Mouse (Mus musculus) kidney, adult 2 months (tissue): ENCODE data around the gene Acsbg1.

Source experiments
- CTCF ChIP-seq: fragments of 200-500 bp; conservative IDR thresholded peaks from 2 replicates; pipeline ENCODE4 v1.5.1; 2011; ENCODE audit warnings: low read depth, mild to moderate bottlenecking, control low read depth, low read length, moderate library complexity, mixed read lengths; ENCODE audit not compliant: insufficient read depth, insufficient read length
- POLR2A ChIP-seq: fragments of 200-500 bp; IDR thresholded peaks from one replicate; pipeline ENCODE4 v1.6.1; 2011; ENCODE audit warnings: low read depth, low read length, control low read depth

- TF ChIP-seq CTCF (no peak), POLR2A (no peak)
These were observed 73.8 kb downstream of the Acsbg1 start for GRCm38 (mm10) chr9:54587863-54588262.
